Mouse (Mus musculus) kidney, adult 9 months (tissue): ENCODE measurements around the gene Gatad2b.
"Not testable (repeated sequence)": the region's sequence is repeated elsewhere in the genome, so short reads cannot be mapped to it uniquely, and the experiment has no call there.

ENCODE experiments used
- DNase-seq: peaks from one replicate; pipeline ENCODE4 v3.0.0; 2022

The Gatad2b gene

GRCm38 (mm10) chr3:90265932-90266741, 26.8 kb upstream of the Gatad2b start:
- DNase-seq, result no peak

- DNase-seq, result no peak
Measured at GRCm38 (mm10) chr3:90266901-90267775, 25.8 kb upstream of the Gatad2b start.

GRCm38 (mm10) chr3:90268190-90268589, 24.8 kb upstream of the Gatad2b start:
- no peak for DNase-seq

GRCm38 (mm10) chr3:90268971-90269370, 24.0 kb upstream of the Gatad2b start:
- no peak for DNase-seq

GRCm38 (mm10) chr3:90270784-90271183, 22.2 kb upstream of the Gatad2b start:
- no peak for DNase-seq

GRCm38 (mm10) chr3:90272170-90272569, 20.8 kb upstream of the Gatad2b start:
- DNase-seq, result no peak

- DNase-seq, result no peak
Measured at GRCm38 (mm10) chr3:90273855-90274254, 19.1 kb upstream of the Gatad2b start.

GRCm38 (mm10) chr3:90275286-90275685, 17.7 kb upstream of the Gatad2b start:
- no peak for DNase-seq

GRCm38 (mm10) chr3:90276858-90277257, 16.1 kb upstream of the Gatad2b start:
- DNase-seq, result no peak

- no peak for DNase-seq
Measured at GRCm38 (mm10) chr3:90277793-90278192, 15.2 kb upstream of the Gatad2b start.

GRCm38 (mm10) chr3:90278211-90278610, 14.8 kb upstream of the Gatad2b start:
- no peak for DNase-seq

- no peak for DNase-seq
Measured at GRCm38 (mm10) chr3:90279216-90279615, 13.8 kb upstream of the Gatad2b start.

- DNase-seq, result no peak
Measured at GRCm38 (mm10) chr3:90279743-90280142, 13.2 kb upstream of the Gatad2b start.

- DNase-seq, result no peak
Measured at GRCm38 (mm10) chr3:90280708-90281107, 12.3 kb upstream of the Gatad2b start.

- DNase-seq, result no peak
Measured at GRCm38 (mm10) chr3:90284150-90284549, 8.8 kb upstream of the Gatad2b start.

- DNase-seq, result not testable (repeated sequence)
Measured at GRCm38 (mm10) chr3:90289403-90289802, 3.6 kb upstream of the Gatad2b start.

- DNase-seq, result peak; percentile 24
Measured at GRCm38 (mm10) chr3:90290602-90291001, 2.4 kb upstream of the Gatad2b start.

GRCm38 (mm10) chr3:90291982-90292344, 1.0 kb upstream of the Gatad2b start:
- no peak for DNase-seq

GRCm38 (mm10) chr3:90293352-90294063, 530 bp downstream of the Gatad2b start:
- DNase-seq, result peak; percentile 52

GRCm38 (mm10) chr3:90294064-90294440, 1.1 kb downstream of the Gatad2b start:
- DNase-seq, result peak; percentile 23

GRCm38 (mm10) chr3:90294651-90295050, 1.7 kb downstream of the Gatad2b start:
- no peak for DNase-seq

- no peak for DNase-seq
Measured at GRCm38 (mm10) chr3:90305801-90306200, 12.8 kb downstream of the Gatad2b start.

GRCm38 (mm10) chr3:90309589-90309988, 16.6 kb downstream of the Gatad2b start:
- DNase-seq, result no peak
